Mouse (Mus musculus) embryonic fibroblast, embryonic 13.5 days (primary cell): ENCODE data around the gene Trim15.

ENCODE experiments used
- CTCF ChIP-seq: IDR thresholded peaks from 2 replicates; pipeline ENCODE4 v1.5.1; 2011; ENCODE audit warnings: mild to moderate bottlenecking, control low read depth, low read length, moderate library complexity, borderline replicate concordance; ENCODE audit not compliant: insufficient read depth
- POLR2A ChIP-seq: IDR thresholded peaks from 2 replicates; pipeline ENCODE4 v1.6.1; 2011; ENCODE audit warnings: low read depth, mild to moderate bottlenecking, control low read depth, low read length, moderate library complexity

GRCm38 (mm10) chr17:36885132-36885790 lies 18.3 kb upstream of the Trim15 start:
- no peak for TF ChIP-seq CTCF
- no peak for TF ChIP-seq POLR2A
